Mouse (Mus musculus): Measurements from ENCODE around the gene Gpam. TPM values are rescaled to one million over a fixed set of nuclear protein-coding genes. Genes with fewer than 3 reads are reported as not detected.

The Gpam gene
- polyA plus RNA-seq, 2 experiments = 15.9 to 16.0 TPM

DNA sequence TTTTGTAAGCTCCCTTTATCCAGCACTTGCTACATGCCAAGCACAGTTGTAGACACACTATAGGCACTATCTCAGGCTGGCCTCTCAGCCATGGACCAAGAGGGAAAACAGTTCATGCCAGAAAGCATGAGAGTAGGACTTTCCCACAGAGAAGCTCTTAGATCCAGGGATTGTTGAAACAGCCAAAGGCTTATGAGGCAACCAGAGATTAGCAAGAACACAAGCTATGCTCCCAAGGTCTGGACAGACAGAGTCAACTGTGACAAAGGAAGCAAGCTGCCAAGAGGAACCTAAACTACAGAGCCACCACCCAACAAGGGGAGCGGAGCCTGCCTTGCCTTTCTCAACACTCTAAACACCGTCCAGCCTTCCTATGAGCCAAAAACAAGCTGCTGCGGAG lies 21.1 kb downstream of the Gpam start:
- DNase-seq (ENCODE audit: low spot score) (no peak), ATAC-seq (ENCODE audit: low FRiP score, low read depth) (no peak)
- TF ChIP-seq POLR2A (IDR thresholded peaks at IDR 0.05; ENCODE audit: borderline replicate concordance, extremely low read depth, insufficient read depth, insufficient read length) = no peak
- no peak overlapping the region for H3K9ac ChIP-seq (ENCODE audit: low read depth, low read length, severe bottlenecking)
- no peaks in the 10 kb centered on the region for H3K9me3 ChIP-seq (ENCODE audit: control insufficient read depth, low read length)
- no peaks in the 10 kb centered on the region for H3K36me3 ChIP-seq (ENCODE audit: control insufficient read depth, insufficient read depth, low read length)
- H3K27me3 ChIP-seq (ENCODE audit: control insufficient read depth, insufficient read depth, low read length) = no peaks in the 10 kb centered on the region
- no peak overlapping the region for H3K27ac ChIP-seq (replicated peaks; ENCODE audit: low read depth, low read length)
- WGBS = 88% methylated on average over 3 of the region's 3 CpGs
- H3K4me1 ChIP-seq (ENCODE audit: control insufficient read depth, insufficient read depth, low read length) = no peaks in the 10 kb centered on the region
- H3K4me3 ChIP-seq (replicated peaks; ENCODE audit: low read length) = no peak overlapping the region
- H3K4me2 ChIP-seq (replicated peaks; ENCODE audit: low read depth, low read length, severe bottlenecking) = no peak overlapping the region

DNA sequence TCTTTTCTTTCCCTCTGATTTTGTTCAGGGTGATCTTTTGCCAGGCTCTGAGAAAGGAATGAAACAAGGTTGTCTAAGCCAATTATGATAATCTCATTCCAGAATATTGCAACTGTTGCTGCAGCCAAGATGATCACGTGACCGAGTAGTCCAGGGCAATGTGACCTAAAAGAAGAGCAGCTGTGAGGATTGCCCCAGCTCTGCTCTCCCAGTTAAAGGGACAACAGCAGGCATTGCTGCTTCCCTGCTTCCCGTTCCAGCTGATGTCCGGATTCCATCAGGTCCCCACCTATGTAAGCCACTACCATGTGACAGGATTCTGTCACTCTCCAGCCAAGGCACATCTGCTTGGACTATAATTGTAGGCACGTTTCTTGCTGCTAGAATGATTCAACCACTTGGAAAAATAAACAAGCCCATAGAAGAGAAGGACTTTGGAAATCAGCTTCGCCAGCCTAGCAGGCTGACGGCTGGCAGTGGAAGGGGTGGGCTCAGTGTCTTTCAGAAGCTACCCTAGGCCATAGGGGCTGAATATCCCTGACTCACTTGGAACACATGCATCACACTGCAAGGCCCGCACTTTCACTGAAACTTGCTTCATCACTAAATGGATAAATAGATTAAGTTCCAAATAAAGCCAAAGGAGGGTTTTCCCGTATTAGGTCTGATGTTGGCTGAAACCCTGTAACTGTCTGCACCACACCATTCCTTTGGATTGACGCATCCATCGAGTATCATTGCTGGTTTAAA lies 23.8 kb downstream of the Gpam start:
- H3K36me3 ChIP-seq (ENCODE audit: control insufficient read depth, insufficient read depth, low read length) = no peaks in the 10 kb centered on the region
- DNase-seq (ENCODE audit: low spot score) (no peak), ATAC-seq (ENCODE audit: low FRiP score, low read depth) (no peak)
- H3K4me1 ChIP-seq (ENCODE audit: control insufficient read depth, insufficient read depth, low read length) = peaks cover 7% of the 10 kb centered on the region; the same call in 1 of the 2 replicates
- H3K9ac ChIP-seq (ENCODE audit: low read depth, low read length, severe bottlenecking) = no peak overlapping the region
- no peak for TF ChIP-seq POLR2A (IDR thresholded peaks at IDR 0.05; ENCODE audit: borderline replicate concordance, extremely low read depth, insufficient read depth, insufficient read length)
- 63% methylated on average over 11 of the region's 11 CpGs for WGBS
- no peaks in the 10 kb centered on the region for H3K9me3 ChIP-seq (ENCODE audit: control insufficient read depth, low read length)
- H3K27ac ChIP-seq (replicated peaks; ENCODE audit: low read depth, low read length) = no peak overlapping the region
- H3K27me3 ChIP-seq (ENCODE audit: control insufficient read depth, insufficient read depth, low read length) = no peaks in the 10 kb centered on the region
- no peak overlapping the region for H3K4me3 ChIP-seq (replicated peaks; ENCODE audit: low read length)
- H3K4me2 ChIP-seq (replicated peaks; ENCODE audit: low read depth, low read length, severe bottlenecking) = no peak overlapping the region

DNA sequence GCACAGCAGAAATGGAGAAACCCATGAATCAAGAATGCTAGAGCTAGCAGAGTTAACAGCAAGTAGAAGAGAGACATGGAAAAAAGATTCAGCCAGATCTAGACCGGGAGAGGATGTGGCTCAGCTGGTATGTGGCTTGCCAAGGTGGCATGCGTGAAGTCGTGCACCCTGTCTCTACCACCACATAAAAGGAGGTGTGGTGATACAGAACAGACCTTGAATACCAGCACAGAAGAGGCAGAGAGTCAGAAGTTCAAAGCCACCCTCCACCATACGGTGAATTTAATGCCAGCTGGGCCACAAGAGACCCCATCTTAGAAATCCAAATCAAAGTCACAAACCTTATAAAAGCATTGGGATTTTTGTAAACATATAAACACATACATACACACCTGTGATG lies 25.4 kb downstream of the Gpam start:
- Histone ChIP-seq H3K27ac (replicated peaks; ENCODE audit: low read depth, low read length) (no peak overlapping the region), H3K27me3 (ENCODE audit: control insufficient read depth, insufficient read depth, low read length) (no peaks in the 10 kb centered on the region), H3K4me3 (replicated peaks; ENCODE audit: low read length) (no peak overlapping the region), H3K4me1 (ENCODE audit: control insufficient read depth, insufficient read depth, low read length) (peaks cover 7% of the 10 kb centered on the region; the same call in 1 of the 2 replicates), H3K9ac (ENCODE audit: low read depth, low read length, severe bottlenecking) (no peak overlapping the region), H3K9me3 (ENCODE audit: control insufficient read depth, low read length) (no peaks in the 10 kb centered on the region), H3K36me3 (ENCODE audit: control insufficient read depth, insufficient read depth, low read length) (no peaks in the 10 kb centered on the region), H3K4me2 (replicated peaks; ENCODE audit: low read depth, low read length, severe bottlenecking) (no peak overlapping the region)
- no peak for TF ChIP-seq POLR2A (IDR thresholded peaks at IDR 0.05; ENCODE audit: borderline replicate concordance, extremely low read depth, insufficient read depth, insufficient read length)
- no peak for ATAC-seq (ENCODE audit: low FRiP score, low read depth)
- WGBS = 77% methylated on average over 4 of the region's 4 CpGs
- no peak for DNase-seq (ENCODE audit: low spot score)

DNA sequence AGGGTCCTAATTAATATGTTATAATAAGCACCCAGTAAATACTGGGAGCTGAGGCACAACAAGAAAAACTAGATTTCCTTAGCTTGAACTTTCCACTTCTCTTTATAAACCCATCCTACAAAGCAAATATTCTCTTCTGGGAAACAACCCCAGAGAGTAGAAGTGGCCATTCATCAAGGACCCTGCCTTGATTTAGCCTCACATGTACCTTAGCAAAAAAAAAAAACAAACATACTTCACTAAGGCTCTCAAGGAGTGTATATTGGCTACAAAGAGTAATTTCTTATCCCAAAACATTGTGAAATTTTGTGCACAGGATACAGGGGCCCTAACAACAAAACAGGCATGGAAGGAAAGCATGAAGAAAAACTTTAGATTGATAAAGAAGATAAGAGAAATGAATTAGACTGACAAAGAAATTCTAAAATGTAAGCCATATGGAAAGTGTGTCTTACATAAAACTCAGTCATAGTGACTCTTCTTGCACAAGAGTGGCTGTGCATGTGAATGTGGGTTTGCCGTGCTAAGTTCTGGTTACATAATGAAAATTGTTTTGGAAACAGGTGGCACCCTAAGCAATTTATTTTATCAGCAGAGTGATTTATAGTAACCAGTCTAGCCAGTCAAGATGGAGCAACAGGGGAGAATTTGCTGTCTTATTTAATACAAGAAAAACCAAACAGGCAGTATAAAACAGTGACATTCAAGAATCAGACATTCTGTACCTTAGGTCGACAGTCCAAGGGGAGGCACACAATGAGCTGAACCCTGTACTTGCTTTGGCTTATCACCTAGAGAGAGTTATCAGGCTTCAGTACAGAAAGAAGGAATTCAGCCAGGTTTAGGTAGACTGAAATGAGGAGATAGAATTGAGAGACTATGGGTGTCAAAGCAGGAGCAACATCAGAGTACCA lies 26.6 kb downstream of the Gpam start:
- H3K27me3 ChIP-seq (ENCODE audit: control insufficient read depth, insufficient read depth, low read length) = no peaks in the 10 kb centered on the region
- peak overlapping the region; percentile 94 for H3K9ac ChIP-seq (ENCODE audit: low read depth, low read length, severe bottlenecking)
- peak overlapping the region; percentile 98 for H3K4me2 ChIP-seq (replicated peaks; ENCODE audit: low read depth, low read length, severe bottlenecking)
- H3K4me3 ChIP-seq (replicated peaks; ENCODE audit: low read length) = peak overlapping the region; percentile 93
- H3K9me3 ChIP-seq (ENCODE audit: control insufficient read depth, low read length) = no peaks in the 10 kb centered on the region
- DNase-seq (ENCODE audit: low spot score) (no peak), ATAC-seq (ENCODE audit: low FRiP score, low read depth) (no peak)
- H3K4me1 ChIP-seq (ENCODE audit: control insufficient read depth, insufficient read depth, low read length) = peaks cover 7% of the 10 kb centered on the region; the same call in 1 of the 2 replicates
- 0 out of 2 replicates have a peak, but pooled peaks cover 4% of the 10 kb centered on the region for H3K36me3 ChIP-seq (ENCODE audit: control insufficient read depth, insufficient read depth, low read length)
- WGBS = 63% methylated on average over 2 of the region's 2 CpGs
- H3K27ac ChIP-seq (replicated peaks; ENCODE audit: low read depth, low read length) = no peak overlapping the region
- TF ChIP-seq POLR2A (IDR thresholded peaks at IDR 0.05; ENCODE audit: borderline replicate concordance, extremely low read depth, insufficient read depth, insufficient read length) = no peak
